In the genomic region with DNA sequence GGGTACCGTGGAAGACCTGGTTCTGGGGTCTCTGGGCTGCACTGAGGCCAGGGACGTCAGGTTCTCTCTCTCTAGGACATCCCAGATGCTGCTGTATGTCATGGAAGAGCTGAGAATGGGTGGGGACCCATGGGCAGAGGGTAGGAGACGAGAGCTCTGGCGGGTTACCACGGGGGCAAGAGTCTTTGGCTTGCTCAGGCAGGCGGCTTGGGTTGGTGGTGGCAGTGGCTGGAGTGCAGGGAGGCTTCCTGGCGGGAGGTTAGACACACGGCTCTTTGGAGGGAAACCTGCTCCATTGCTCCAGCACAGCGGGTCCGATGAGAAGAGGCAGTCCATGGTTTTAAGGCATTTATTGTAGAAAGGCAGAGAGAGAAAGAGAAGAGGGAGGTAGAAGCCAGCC, we compare ENCODE assay signal across 21 mouse cellular contexts.
DNase-seq lines count a peak whose midpoint lies in the region; TF ChIP-seq lines count a peak whose summit lies in the region.
"Had no signal": no experiment of that assay in that cellular context is flagged by ENCODE, and none has a peak within 500 bp of the region (broad histone marks: within the 10 kb centered on the region; RNA-seq: fewer than 3 reads in every experiment).

No protein-coding gene starts in this region.

- H3K27ac ChIP-seq in heart, embryonic 10.5 days, result peak overlapping the region; percentile 29; the same call in 1 of the 2 replicates
- H3K27ac ChIP-seq in heart, adult 2 months, result no peak overlapping the region
- H3K27ac ChIP-seq: embryonic facial prominence, embryonic 10.5 days; embryonic facial prominence, embryonic 12.5 days; forebrain, embryonic 13.5 days; forebrain, embryonic 15.5 days had no signal

- TF ChIP-seq POLR2A in heart, adult 2 months (IDR thresholded peaks at IDR 0.05; ENCODE audit: insufficient read depth, low read depth, low read length), result no peak

- H3K9me3 ChIP-seq in heart, embryonic 10.5 days, result no peaks in the 10 kb centered on the region
- H3K9me3 ChIP-seq: embryonic facial prominence, embryonic 10.5 days; embryonic facial prominence, embryonic 12.5 days; forebrain, embryonic 13.5 days; forebrain, embryonic 15.5 days; G1E had no signal

- H3K9ac ChIP-seq in heart, adult 2 months (ENCODE audit: low read depth, low read length), result no peak overlapping the region
- H3K9ac ChIP-seq: embryonic facial prominence, embryonic 12.5 days; forebrain, embryonic 13.5 days; forebrain, embryonic 15.5 days; forebrain, postnatal 0 days had no signal

- no peak overlapping the region for H3K4me3 ChIP-seq in heart, embryonic 10.5 days
- no peak overlapping the region for H3K4me3 ChIP-seq in heart, adult 2 months
- H3K4me3 ChIP-seq: embryonic facial prominence, embryonic 10.5 days; embryonic facial prominence, embryonic 12.5 days; forebrain, embryonic 13.5 days; forebrain, embryonic 15.5 days had no signal

- TF ChIP-seq EP300 in heart, adult 2 months (IDR thresholded peaks at IDR 0.05; ENCODE audit: insufficient read depth, low read depth, low read length), result no peak

- 84% methylated on average over 10 of the region's 10 CpGs for WGBS in heart, embryonic 10.5 days
- 90% methylated on average over 10 of the region's 10 CpGs for WGBS in heart, adult 2 months

- no peak for TF ChIP-seq CTCF in heart, adult 2 months (IDR thresholded peaks at IDR 0.05)

- no peak for DNase-seq in heart, embryonic 10.5 days (ENCODE audit: low spot score)
- DNase-seq in heart, adult 2 months, result no peak
- DNase-seq in testis, postnatal 10 days (ENCODE audit: low spot score), result peak; percentile 38
- no peak for DNase-seq in testis, postnatal 14 days (ENCODE audit: low spot score)
- DNase-seq in ZHBTc4 (ENCODE audit: low read depth, low spot score), result peak; percentile 36
- no peak for DNase-seq in left cerebral cortex, postnatal 14 days (ENCODE audit: low spot score in 2 of 2)
- DNase-seq: adrenal gland, adult 8-10 months; adrenal gland, postnatal 14 days; adrenal gland, postnatal 36 days; cerebellum, adult 11-12 months; cerebellum, adult 2 months; cerebellum, adult 9-10 months; cerebellum, postnatal 10 days; cerebellum, postnatal 25 days; forebrain, postnatal 0 days had no signal

- H3K79me2 ChIP-seq in heart, adult 2 months (replicated peaks; ENCODE audit: control insufficient read depth, insufficient read depth, low read length), result no peaks in the 10 kb centered on the region

- H3K27me3 ChIP-seq in heart, embryonic 10.5 days (ENCODE audit: insufficient read depth, poor library complexity, severe bottlenecking), result no peaks in the 10 kb centered on the region
- H3K27me3 ChIP-seq in heart, adult 2 months (ENCODE audit: control insufficient read depth, insufficient read depth, low read length), result no peaks in the 10 kb centered on the region
- H3K27me3 ChIP-seq: embryonic facial prominence, embryonic 12.5 days; forebrain, embryonic 13.5 days; forebrain, embryonic 15.5 days; Patski had no signal

- no peaks in the 10 kb centered on the region for H3K36me3 ChIP-seq in heart, embryonic 10.5 days
- peaks cover 2% of the 10 kb centered on the region; the same call in 1 of the 2 replicates for H3K36me3 ChIP-seq in heart, adult 2 months (ENCODE audit: control insufficient read depth, insufficient read depth, low read length)
- H3K36me3 ChIP-seq: embryonic facial prominence, embryonic 10.5 days; embryonic facial prominence, embryonic 12.5 days; forebrain, embryonic 15.5 days; G1E had no signal

- intact Hi-C loops in heart, adult 2 months (cut with DNase I), result no loop called here
- intact Hi-C loops in left cerebral cortex, postnatal 14 days (cut with DNase I), result no loop called here

- peaks cover 12% of the 10 kb centered on the region; the same call in 1 of the 2 replicates for H3K4me1 ChIP-seq in heart, embryonic 10.5 days
- H3K4me1 ChIP-seq in heart, adult 2 months (ENCODE audit: control insufficient read depth, insufficient read depth, low read length), result peaks cover 2% of the 10 kb centered on the region
- H3K4me1 ChIP-seq: embryonic facial prominence, embryonic 10.5 days; embryonic facial prominence, embryonic 12.5 days; forebrain, embryonic 13.5 days; forebrain, embryonic 15.5 days had no signal

Comparison
In these comparisons a context has a peak if more than half of its experiments do, and no peak if none do; other contexts are left out.
1. DNase-seq: peak in testis, postnatal 10 days (single experiment) and ZHBTc4 (single experiment); none in heart, embryonic 10.5 days (single experiment), heart, adult 2 months (0 of 2), testis, postnatal 14 days (single experiment) and left cerebral cortex, postnatal 14 days (0 of 2).